Mouse (Mus musculus): ENCODE measurements around the gene Rpl9-ps6. TPM values are rescaled to one million over a fixed set of nuclear protein-coding genes. Genes with fewer than 3 reads are reported as not detected.

Gene Rpl9-ps6
- total RNA-seq, 2 experiments from 2014 or later: 27.0 to 36.9 TPM

Other genes starting within 250 kb of the Rpl9-ps6 start
- 10 to 100 TPM; 36.3 to 44.3 TPM for gene Sgms1, start 76.9 kb downstream of the Rpl9-ps6 start, total RNA-seq (2021)
- 10 to 100 TPM; 51.8 to 56.3 TPM for gene Minpp1, start 19.2 kb upstream of the Rpl9-ps6 start, total RNA-seq (2021)
- gene Papss2, start 129.2 kb upstream of the Rpl9-ps6 start, total RNA-seq (2021): 1 to 10 TPM; 5.8 to 6.4 TPM

Data from layer of hippocampus, postnatal 10 days (tissue).